Mouse (Mus musculus) hindbrain, embryonic 10.5 days (tissue): ENCODE results near the gene Neurl4. TPM values are rescaled to one million over a fixed set of nuclear protein-coding genes. Genes with fewer than 3 reads are reported as not detected.

Experiments
- DNase-seq: peaks from one replicate; pipeline ENCODE4 v3.0.0-alpha.2; 2017; ENCODE audit warnings: low spot score
- H3K27ac ChIP-seq: fragments of 300-500 bp; sonication (generic); 2 replicates; pipeline ENCODE4 v1.5.1; 2016; ENCODE audit warnings: mild to moderate bottlenecking, moderate library complexity
- H3K27me3 ChIP-seq: fragments of 300-500 bp; sonication (generic); 2 replicates; pipeline ENCODE4 v1.6.1; 2016; ENCODE audit warnings: mild to moderate bottlenecking; ENCODE audit not compliant: poor library complexity, insufficient read depth, severe bottlenecking
- H3K36me3 ChIP-seq: fragments of 300-500 bp; sonication (generic); 2 replicates; pipeline ENCODE4 v1.6.1; 2016; ENCODE audit warnings: mild to moderate bottlenecking, moderate library complexity
- H3K4me1 ChIP-seq: fragments of 300-500 bp; sonication (generic); replicated peaks from 2 replicates; pipeline ENCODE4 v1.6.1; 2016; ENCODE audit warnings: mild to moderate bottlenecking
- H3K4me3 ChIP-seq: fragments of 300-500 bp; sonication (generic); 2 replicates; pipeline ENCODE4 v1.5.1; 2016; ENCODE audit warnings: mild to moderate bottlenecking, moderate library complexity
- H3K9me3 ChIP-seq: fragments of 300-500 bp; sonication (generic); 2 replicates; pipeline ENCODE4 v1.6.1; 2016; ENCODE audit warnings: mild to moderate bottlenecking, moderate library complexity
- WGBS: fragments of 180-500 bp; shearing (Covaris S2); methylation state at CpG from one replicate; pipeline ENCODE4 v1.1.7; 2016; 5-methylcytosine and 5-hydroxymethylcytosine counted together
- polyA plus RNA-seq: library from polyadenylated mRNA; unstranded; fragments of >200 nt; fragmentation: Nextera tagmentation; extraction: Ambion mirVana; gene quantifications from 2 replicates; pipeline ENCODE4 v1.2.1, GENCODE M21; 2016

Neurl4 gene
- polyA plus RNA-seq, 1 experiment from 2014 or later = 12.5 TPM

DNA sequence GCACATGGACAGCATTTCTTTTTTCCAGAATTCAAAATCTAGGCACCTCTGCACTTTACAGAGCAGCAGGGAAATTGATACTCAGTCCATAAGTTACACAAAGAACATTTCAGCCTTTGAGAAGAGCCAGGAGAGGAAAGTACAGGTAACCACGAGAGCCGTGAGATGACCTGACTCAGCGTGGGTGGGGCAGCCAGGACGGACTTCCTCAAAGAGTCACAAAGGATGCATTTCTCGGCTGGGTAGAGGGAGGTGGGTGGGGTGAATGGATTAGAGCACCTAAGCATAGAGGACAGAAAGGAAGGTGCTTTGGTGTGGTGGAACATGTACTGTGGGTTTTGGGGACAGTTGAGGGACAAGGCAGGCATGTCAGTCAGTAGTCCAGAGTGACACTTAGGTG, 61.0 kb downstream of the Neurl4 start:
- 55% methylated on average over 5 of the region's 5 CpGs for WGBS
- H3K9me3 ChIP-seq = no peaks in the 10 kb centered on the region
- no peak for DNase-seq
- H3K36me3 ChIP-seq = no peaks in the 10 kb centered on the region
- no peak overlapping the region for H3K27ac ChIP-seq
- peaks cover 69% of the 10 kb centered on the region for H3K27me3 ChIP-seq
- no peak overlapping the region for H3K4me3 ChIP-seq
- peaks cover 15% of the 10 kb centered on the region for H3K4me1 ChIP-seq

Other genes with a start within 250 kb of the Neurl4 start
- 0.37 TPM in 1 of 2 replicates, not detected in the other for gene Sox15, start 245.8 kb upstream of the Neurl4 start, polyA plus RNA-seq
- 80.6 and 88.3 TPM in 2 replicates for gene Mpdu1, start 238.4 kb upstream of the Neurl4 start, polyA plus RNA-seq
- 7.2 and 8.7 TPM in 2 replicates for gene Cd68, start 234.9 kb upstream of the Neurl4 start, polyA plus RNA-seq
- 740 and 935 TPM in 2 replicates for gene Eif4a1, start 228.6 kb upstream of the Neurl4 start, polyA plus RNA-seq
- 116 and 122 TPM in 2 replicates for gene Senp3, start 219.0 kb upstream of the Neurl4 start, polyA plus RNA-seq
- 0.14 and 0.30 TPM in 2 replicates for gene Tnfsf13, start 215.3 kb upstream of the Neurl4 start, polyA plus RNA-seq
- 2.2 and 2.3 TPM in 2 replicates for gene Tnfsf12, start 205.2 kb upstream of the Neurl4 start, polyA plus RNA-seq
- gene Tnfsfm13, start 205.0 kb upstream of the Neurl4 start, polyA plus RNA-seq = 0.82 and 0.85 TPM in 2 replicates
- 31.1 and 37.9 TPM in 2 replicates for gene Polr2a, start 142.4 kb upstream of the Neurl4 start, polyA plus RNA-seq
- gene Slc35g3, start 139.1 kb upstream of the Neurl4 start, polyA plus RNA-seq = 0.50 TPM in 1 of 2 replicates, not detected in the other
- 0.80 and 1.2 TPM in 2 replicates for gene Zbtb4, start 135.2 kb upstream of the Neurl4 start, polyA plus RNA-seq
- gene Chrnb1, start 105.1 kb upstream of the Neurl4 start, polyA plus RNA-seq = 1.6 and 2.2 TPM in 2 replicates
- 0.76 and 1.8 TPM in 2 replicates for gene Fgf11, start 99.2 kb upstream of the Neurl4 start, polyA plus RNA-seq
- gene Tmem102, start 95.4 kb upstream of the Neurl4 start, polyA plus RNA-seq = 1.3 and 1.5 TPM in 2 replicates
- gene Gm39566, start 85.8 kb upstream of the Neurl4 start, polyA plus RNA-seq = not detected in 2 replicates
- gene Spem2, start 82.6 kb upstream of the Neurl4 start, polyA plus RNA-seq = not detected in 2 replicates
- gene Spem1, start 78.9 kb upstream of the Neurl4 start, polyA plus RNA-seq = 0.34 TPM in 1 of 2 replicates, not detected in the other
- gene Nlgn2, start 63.3 kb upstream of the Neurl4 start, polyA plus RNA-seq = 5.8 and 9.1 TPM in 2 replicates
- 312 and 362 TPM in 2 replicates for gene Tmem256, start 62.6 kb upstream of the Neurl4 start, polyA plus RNA-seq
- gene Plscr3, start 54.7 kb upstream of the Neurl4 start, polyA plus RNA-seq = 85.3 and 88.7 TPM in 2 replicates
- gene Tnk1, start 42.3 kb upstream of the Neurl4 start, polyA plus RNA-seq = 0.77 and 1.7 TPM in 2 replicates
- not detected in 2 replicates for gene Tmem95, start 23.1 kb upstream of the Neurl4 start, polyA plus RNA-seq
- gene Kctd11, start 19.7 kb upstream of the Neurl4 start, polyA plus RNA-seq = 5.2 and 6.8 TPM in 2 replicates
- 1.2 and 1.4 TPM in 2 replicates for gene Acap1, start 5.5 kb upstream of the Neurl4 start, polyA plus RNA-seq
- gene 2810408A11Rik, start 85 bp upstream of the Neurl4 start, polyA plus RNA-seq = 11.4 and 15.2 TPM in 2 replicates
- gene Gps2, start 12.8 kb downstream of the Neurl4 start, polyA plus RNA-seq = 96.8 and 105 TPM in 2 replicates
- gene Eif5a, start 20.9 kb downstream of the Neurl4 start, polyA plus RNA-seq = 2,350 and 2,667 TPM in 2 replicates
- 2.8 and 2.9 TPM in 2 replicates for gene Ybx2, start 34.7 kb downstream of the Neurl4 start, polyA plus RNA-seq
- gene Slc2a4, start 47.1 kb downstream of the Neurl4 start, polyA plus RNA-seq = 11.0 and 13.0 TPM in 2 replicates
- 14.6 and 37.6 TPM in 2 replicates for gene Cldn7, start 63.7 kb downstream of the Neurl4 start, polyA plus RNA-seq
- 22.6 and 25.7 TPM in 2 replicates for gene Ctdnep1, start 80.1 kb downstream of the Neurl4 start, polyA plus RNA-seq
- gene Elp5, start 81.4 kb downstream of the Neurl4 start, polyA plus RNA-seq = 156 and 167 TPM in 2 replicates
- gene Gabarap, start 90.1 kb downstream of the Neurl4 start, polyA plus RNA-seq = 421 and 580 TPM in 2 replicates
- gene Phf23, start 94.7 kb downstream of the Neurl4 start, polyA plus RNA-seq = 93.7 and 98.1 TPM in 2 replicates
- 50.3 and 51.8 TPM in 2 replicates for gene Dvl2, start 99.5 kb downstream of the Neurl4 start, polyA plus RNA-seq
- 44.9 and 51.7 TPM in 2 replicates for gene Acadvl, start 114.3 kb downstream of the Neurl4 start, polyA plus RNA-seq
- 16.4 and 19.9 TPM in 2 replicates for gene Dlg4, start 115.9 kb downstream of the Neurl4 start, polyA plus RNA-seq
- 0.68 and 1.3 TPM in 2 replicates for gene Asgr1, start 153.0 kb downstream of the Neurl4 start, polyA plus RNA-seq
- 0.51 TPM in 1 of 2 replicates, not detected in the other for gene Asgr2, start 191.6 kb downstream of the Neurl4 start, polyA plus RNA-seq
- not detected in 2 replicates for gene Mgl2, start 229.3 kb downstream of the Neurl4 start, polyA plus RNA-seq